Mouse (Mus musculus): Measurements from ENCODE around the gene Gm10309. TPM values are rescaled to one million over a fixed set of nuclear protein-coding genes. Genes with fewer than 3 reads are reported as not detected.

Gm10309 gene
- polyA plus RNA-seq, 1 experiment, result 0.05 TPM

DNA sequence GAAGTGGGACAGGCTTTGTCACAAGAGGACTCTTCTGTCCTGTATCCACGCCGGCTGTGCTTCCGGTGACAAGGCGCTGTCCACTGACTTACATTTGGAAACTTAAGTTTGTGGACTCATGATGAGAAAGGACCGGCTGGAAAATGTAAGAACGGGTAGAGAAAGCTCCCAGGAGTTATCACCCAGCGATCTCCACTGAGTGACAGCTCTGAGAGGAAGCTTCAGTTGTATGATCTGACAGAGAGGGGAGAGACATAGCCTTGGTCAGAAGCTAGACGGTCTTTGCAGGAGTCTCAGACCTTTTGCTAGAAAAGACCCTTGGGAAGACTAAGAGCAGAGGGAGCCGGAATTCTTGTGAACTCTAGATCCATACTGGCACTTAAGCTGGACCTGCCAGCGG is 15.2 kb downstream of the Gm10309 start:
- no peaks in the 10 kb centered on the region for H3K27me3 ChIP-seq (ENCODE audit: control insufficient read depth, insufficient read depth, insufficient read length)
- H3K4me3 ChIP-seq, result no peak overlapping the region
- TF ChIP-seq E2F4 (IDR thresholded peaks at IDR 0.05; ENCODE audit: insufficient read depth), result no peak
- no peak for TF ChIP-seq SRF (IDR thresholded peaks at IDR 0.05; ENCODE audit: control insufficient read depth, insufficient read length, low read depth)
- no peak for TF ChIP-seq REST (IDR thresholded peaks at IDR 0.05; ENCODE audit: insufficient read depth, insufficient read length)
- TF ChIP-seq MYOD1 (IDR thresholded peaks at IDR 0.05; ENCODE audit: control insufficient read depth in 1 of 3, insufficient read length in 2 of 3, low read depth in 2 of 3), result no peak
- no peak for TF ChIP-seq MYOG (IDR thresholded peaks at IDR 0.05; ENCODE audit: control insufficient read depth in 1 of 3, insufficient read depth in 1 of 3, insufficient read length in 2 of 3, low read depth in 2 of 3)
- no peak for TF ChIP-seq POLR2A (IDR thresholded peaks at IDR 0.05; ENCODE audit: insufficient read length, low read depth)
- H3K36me3 ChIP-seq (ENCODE audit: control insufficient read depth, insufficient read depth), result no peaks in the 10 kb centered on the region
- no peaks in the 10 kb centered on the region for H3K79me2 ChIP-seq (ENCODE audit: control insufficient read depth, insufficient read depth)
- no peak overlapping the region for H3ac ChIP-seq (ENCODE audit: control insufficient read depth, insufficient read length)
- H3K4me2 ChIP-seq (ENCODE audit: low read depth), result no peak overlapping the region

DNA sequence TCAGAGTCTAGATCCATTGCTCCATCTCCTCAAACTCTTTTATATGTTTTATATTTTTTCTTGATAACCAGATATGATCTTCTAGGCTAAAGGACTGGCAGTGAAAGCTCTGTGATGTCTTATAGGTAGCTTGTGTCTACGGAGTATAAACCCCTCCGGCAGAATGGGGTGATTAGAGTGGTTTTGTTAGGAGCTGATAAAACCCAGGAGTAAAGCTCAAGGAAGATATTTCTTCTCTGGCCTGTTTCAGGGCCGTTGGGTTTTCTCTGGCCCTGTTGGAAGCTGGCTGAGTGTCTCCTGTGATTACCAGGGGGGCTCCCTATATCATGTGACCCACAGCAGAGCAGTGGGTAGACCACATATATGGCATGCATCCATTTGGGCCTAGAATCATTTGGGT is 17.6 kb downstream of the Gm10309 start:
- no peaks in the 10 kb centered on the region for H3K27me3 ChIP-seq (ENCODE audit: control insufficient read depth, insufficient read depth, insufficient read length)
- H3K4me2 ChIP-seq (ENCODE audit: low read depth), result no peak overlapping the region
- no peaks in the 10 kb centered on the region for H3K36me3 ChIP-seq (ENCODE audit: control insufficient read depth, insufficient read depth)
- H3ac ChIP-seq (ENCODE audit: control insufficient read depth, insufficient read length), result no peak overlapping the region
- no peaks in the 10 kb centered on the region for H3K79me2 ChIP-seq (ENCODE audit: control insufficient read depth, insufficient read depth)
- TF ChIP-seq REST (IDR thresholded peaks at IDR 0.05; ENCODE audit: insufficient read depth, insufficient read length) (no peak), CEBPB (IDR thresholded peaks at IDR 0.05; ENCODE audit: insufficient read depth, poor library complexity, severe bottlenecking) (no peak), POLR2AphosphoS2 (IDR thresholded peaks at IDR 0.05; ENCODE audit: insufficient read length, low read depth) (no peak), TCF3 (IDR thresholded peaks at IDR 0.05; ENCODE audit: insufficient read length, low read depth) (no peak), POLR2A (IDR thresholded peaks at IDR 0.05; ENCODE audit: insufficient read length, low read depth) (no peak), USF1 (IDR thresholded peaks at IDR 0.05; ENCODE audit: low read depth) (no peak)
- no peak overlapping the region for H3K4me3 ChIP-seq

DNA sequence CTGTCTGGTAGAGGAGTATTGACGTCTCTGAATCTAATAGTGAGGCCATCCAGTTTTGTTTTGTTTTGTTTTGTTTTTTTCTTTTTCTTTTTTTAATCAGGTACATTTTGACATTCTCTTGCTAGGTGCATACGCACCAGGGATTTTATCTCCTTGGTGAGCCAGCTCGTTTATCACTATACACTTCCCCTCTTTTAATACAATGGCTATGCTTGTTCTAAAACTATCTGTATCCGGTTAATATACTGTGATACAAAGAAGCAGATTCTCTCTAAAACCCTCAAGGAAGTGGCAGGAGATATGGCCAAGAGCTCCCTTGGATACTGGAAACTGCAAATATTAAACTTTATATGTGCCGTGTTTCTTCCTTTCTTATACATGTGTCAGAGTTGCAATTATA is 18.4 kb downstream of the Gm10309 start:
- no peak for TF ChIP-seq SRF (IDR thresholded peaks at IDR 0.05; ENCODE audit: control insufficient read depth, insufficient read length, low read depth)
- TF ChIP-seq POLR2A (IDR thresholded peaks at IDR 0.05; ENCODE audit: insufficient read length, low read depth), result no peak
- no peak for TF ChIP-seq E2F4 (IDR thresholded peaks at IDR 0.05; ENCODE audit: insufficient read depth)
- TF ChIP-seq USF1 (IDR thresholded peaks at IDR 0.05; ENCODE audit: low read depth), result no peak
- TF ChIP-seq MAX (IDR thresholded peaks at IDR 0.05; ENCODE audit: low read depth), result no peak
- no peak for TF ChIP-seq MYOD1 (IDR thresholded peaks at IDR 0.05; ENCODE audit: control insufficient read depth in 1 of 3, insufficient read length in 2 of 3, low read depth in 2 of 3)
- no peak for TF ChIP-seq POLR2AphosphoS2 (IDR thresholded peaks at IDR 0.05; ENCODE audit: insufficient read length, low read depth)
- Histone ChIP-seq H3K4me3 (no peak overlapping the region), H3ac (ENCODE audit: control insufficient read depth, insufficient read length) (no peak overlapping the region), H3K27me3 (ENCODE audit: control insufficient read depth, insufficient read depth, insufficient read length) (no peaks in the 10 kb centered on the region), H3K4me2 (ENCODE audit: low read depth) (no peak overlapping the region), H3K79me2 (ENCODE audit: control insufficient read depth, insufficient read depth) (no peaks in the 10 kb centered on the region), H3K36me3 (ENCODE audit: control insufficient read depth, insufficient read depth) (no peaks in the 10 kb centered on the region)

DNA sequence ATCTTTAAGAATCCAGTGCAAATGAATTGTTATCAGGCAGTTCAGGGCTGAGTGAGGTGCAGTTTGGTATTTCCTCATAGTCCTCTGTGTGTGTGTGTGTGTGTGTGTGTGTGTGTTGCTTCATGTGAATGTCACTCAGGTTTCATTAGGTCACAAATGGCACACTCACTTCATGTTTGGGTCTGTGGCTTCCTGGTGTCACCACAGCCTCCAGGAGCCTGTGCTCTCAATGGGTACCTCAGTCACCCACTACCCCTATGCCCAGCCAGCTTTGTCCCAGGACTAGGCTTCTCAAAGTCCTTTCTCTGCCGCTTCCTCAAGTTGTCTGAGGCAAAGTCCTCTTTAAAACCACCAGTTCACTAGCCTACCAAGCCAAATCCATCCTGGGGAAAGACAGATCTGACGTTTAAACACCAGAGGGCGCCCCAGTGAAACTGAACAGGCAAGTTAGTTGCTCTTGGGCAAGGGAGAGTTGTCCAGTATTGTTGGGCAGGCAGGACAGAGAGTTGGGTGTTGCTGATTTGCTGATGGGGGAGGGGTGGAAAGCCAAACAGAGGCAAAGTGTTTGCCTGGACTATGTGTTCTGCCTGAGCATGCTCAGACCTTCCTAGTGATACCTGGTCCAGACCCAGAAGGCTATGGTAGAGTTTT is 20.8 kb downstream of the Gm10309 start:
- H3K36me3 ChIP-seq (ENCODE audit: control insufficient read depth, insufficient read depth), result no peaks in the 10 kb centered on the region

DNA sequence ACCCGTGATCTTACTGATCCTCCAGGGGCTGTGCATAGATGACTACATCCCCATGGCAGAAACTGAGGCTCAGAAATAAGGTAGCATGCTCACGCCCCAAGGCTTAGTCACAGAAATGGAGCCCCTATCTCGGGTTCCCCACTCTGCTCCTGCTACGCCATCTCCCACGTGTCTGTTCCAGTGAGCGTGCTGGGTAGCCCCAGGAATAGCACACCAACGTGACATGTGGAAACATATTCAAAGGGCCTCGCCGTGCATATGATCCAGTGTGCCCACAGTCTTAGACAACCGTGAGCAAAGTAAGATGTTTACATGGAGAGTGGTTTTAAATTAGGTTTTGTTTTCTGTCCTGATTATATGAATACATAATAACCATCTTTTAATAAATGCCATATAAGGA is 22.4 kb downstream of the Gm10309 start:
- H3K36me3 ChIP-seq (ENCODE audit: control insufficient read depth, insufficient read depth), result no peaks in the 10 kb centered on the region
- no peak overlapping the region for H3ac ChIP-seq (ENCODE audit: control insufficient read depth, insufficient read length)
- no peaks in the 10 kb centered on the region for H3K79me2 ChIP-seq (ENCODE audit: control insufficient read depth, insufficient read depth)
- no peak overlapping the region for H3K4me3 ChIP-seq
- no peaks in the 10 kb centered on the region for H3K27me3 ChIP-seq (ENCODE audit: control insufficient read depth, insufficient read depth, insufficient read length)
- TF ChIP-seq MAX (IDR thresholded peaks at IDR 0.05; ENCODE audit: low read depth), result no peak
- TF ChIP-seq POLR2A (IDR thresholded peaks at IDR 0.05; ENCODE audit: insufficient read length, low read depth), result no peak
- TF ChIP-seq MYOG (IDR thresholded peaks at IDR 0.05; ENCODE audit: control insufficient read depth in 1 of 3, insufficient read depth in 1 of 3, insufficient read length in 2 of 3, low read depth in 2 of 3), result no peak
- no peak for TF ChIP-seq TCF12 (IDR thresholded peaks at IDR 0.05; ENCODE audit: insufficient read depth, poor library complexity, severe bottlenecking)
- no peak for TF ChIP-seq TCF3 (IDR thresholded peaks at IDR 0.05; ENCODE audit: insufficient read length, low read depth)
- no peak for TF ChIP-seq POLR2AphosphoS2 (IDR thresholded peaks at IDR 0.05; ENCODE audit: insufficient read length, low read depth)
- no peak for TF ChIP-seq MYOD1 (IDR thresholded peaks at IDR 0.05; ENCODE audit: control insufficient read depth in 1 of 3, insufficient read length in 2 of 3, low read depth in 2 of 3)
- TF ChIP-seq CEBPB (IDR thresholded peaks at IDR 0.05; ENCODE audit: insufficient read depth, poor library complexity, severe bottlenecking), result no peak
- TF ChIP-seq REST (IDR thresholded peaks at IDR 0.05; ENCODE audit: insufficient read depth, insufficient read length), result no peak
- no peak for TF ChIP-seq USF1 (IDR thresholded peaks at IDR 0.05; ENCODE audit: low read depth)
- no peak for TF ChIP-seq E2F4 (IDR thresholded peaks at IDR 0.05; ENCODE audit: insufficient read depth)
- no peak for TF ChIP-seq SRF (IDR thresholded peaks at IDR 0.05; ENCODE audit: control insufficient read depth, insufficient read length, low read depth)
- H3K4me2 ChIP-seq (ENCODE audit: low read depth), result no peak overlapping the region

More for the DNA sequence above, 20.8 kb downstream of the Gm10309 start:
- H3K79me2 ChIP-seq (ENCODE audit: control insufficient read depth, insufficient read depth), result no peaks in the 10 kb centered on the region
- no peak overlapping the region for H3ac ChIP-seq (ENCODE audit: control insufficient read depth, insufficient read length)
- TF ChIP-seq MAX (IDR thresholded peaks at IDR 0.05; ENCODE audit: low read depth), result no peak
- TF ChIP-seq POLR2AphosphoS2 (IDR thresholded peaks at IDR 0.05; ENCODE audit: insufficient read length, low read depth), result no peak
- TF ChIP-seq USF1 (IDR thresholded peaks at IDR 0.05; ENCODE audit: low read depth), result no peak
- no peak for TF ChIP-seq POLR2A (IDR thresholded peaks at IDR 0.05; ENCODE audit: insufficient read length, low read depth)
- TF ChIP-seq SRF (IDR thresholded peaks at IDR 0.05; ENCODE audit: control insufficient read depth, insufficient read length, low read depth), result no peak
- no peak for TF ChIP-seq MYOD1 (IDR thresholded peaks at IDR 0.05; ENCODE audit: control insufficient read depth in 1 of 3, insufficient read length in 2 of 3, low read depth in 2 of 3)
- H3K4me3 ChIP-seq, result no peak overlapping the region
- no peak overlapping the region for H3K4me2 ChIP-seq (ENCODE audit: low read depth)
- no peaks in the 10 kb centered on the region for H3K27me3 ChIP-seq (ENCODE audit: control insufficient read depth, insufficient read depth, insufficient read length)
